Mouse (Mus musculus) E14TG2a.4 (cell line): Measurements from ENCODE around the gene Gnb2.

ENCODE experiments used
- CTCF ChIP-seq: conservative IDR thresholded peaks from 2 replicates; pipeline ENCODE4 v1.5.1; 2014; ENCODE audit warnings: low read length
- NANOG ChIP-seq: IDR thresholded peaks from 2 replicates; pipeline ENCODE4 v1.6.1; 2014; ENCODE audit warnings: borderline replicate concordance, low read length, mixed read lengths
- POU5F1 ChIP-seq: IDR thresholded peaks from 2 replicates; pipeline ENCODE4 v1.6.1; 2014; ENCODE audit warnings: low read length, borderline replicate concordance

DNA sequence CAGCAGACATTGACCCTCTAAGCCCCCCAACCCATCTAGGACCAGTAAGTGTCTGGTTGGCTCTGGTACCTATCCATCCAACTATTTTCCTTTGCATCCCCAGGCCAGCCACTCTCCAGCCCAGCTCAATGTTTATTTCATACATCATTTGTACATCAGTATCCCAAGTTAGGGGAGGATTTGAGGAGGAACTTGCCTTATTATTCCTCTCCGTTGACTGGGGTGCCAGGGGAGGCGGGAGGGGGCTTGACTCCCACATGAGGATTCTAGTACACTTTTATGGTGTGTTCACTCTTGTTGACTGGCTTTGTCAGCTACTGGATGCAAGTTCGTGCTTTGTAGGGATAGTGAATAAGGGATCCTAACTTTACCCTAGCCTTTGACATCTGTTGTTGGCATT lies 21.6 kb downstream of the Gnb2 start:
- no peak for TF ChIP-seq CTCF
- no peak for TF ChIP-seq POU5F1
- no peak for TF ChIP-seq NANOG
